Mouse (Mus musculus): Measurements from ENCODE around the gene Usp47. TPM values are rescaled to one million over a fixed set of nuclear protein-coding genes. Genes with fewer than 3 reads are reported as not detected.

The Usp47 gene
- polyA plus RNA-seq, 1 experiment: 37.8 TPM

- H3K4me1 ChIP-seq (ENCODE audit: control insufficient read depth, insufficient read depth, insufficient read length, low read length): peaks cover 11% of the 10 kb centered on the region
- no peak overlapping the region for H3K27ac ChIP-seq (replicated peaks; ENCODE audit: low read depth, low read length)
- no peak overlapping the region for H3K4me3 ChIP-seq (ENCODE audit: insufficient read depth, low read depth, low read length)
Observed at GRCm38 (mm10) chr7:112143090-112143500, 119.8 kb downstream of the Usp47 start.

- H3K27ac ChIP-seq (replicated peaks; ENCODE audit: low read depth, low read length): no peak overlapping the region
- peaks cover 2% of the 10 kb centered on the region for H3K4me1 ChIP-seq (ENCODE audit: control insufficient read depth, insufficient read depth, insufficient read length, low read length)
- no peak overlapping the region for H3K4me3 ChIP-seq (ENCODE audit: insufficient read depth, low read depth, low read length)
Observed at GRCm38 (mm10) chr7:112143978-112144377, 120.7 kb downstream of the Usp47 start.

DNA sequence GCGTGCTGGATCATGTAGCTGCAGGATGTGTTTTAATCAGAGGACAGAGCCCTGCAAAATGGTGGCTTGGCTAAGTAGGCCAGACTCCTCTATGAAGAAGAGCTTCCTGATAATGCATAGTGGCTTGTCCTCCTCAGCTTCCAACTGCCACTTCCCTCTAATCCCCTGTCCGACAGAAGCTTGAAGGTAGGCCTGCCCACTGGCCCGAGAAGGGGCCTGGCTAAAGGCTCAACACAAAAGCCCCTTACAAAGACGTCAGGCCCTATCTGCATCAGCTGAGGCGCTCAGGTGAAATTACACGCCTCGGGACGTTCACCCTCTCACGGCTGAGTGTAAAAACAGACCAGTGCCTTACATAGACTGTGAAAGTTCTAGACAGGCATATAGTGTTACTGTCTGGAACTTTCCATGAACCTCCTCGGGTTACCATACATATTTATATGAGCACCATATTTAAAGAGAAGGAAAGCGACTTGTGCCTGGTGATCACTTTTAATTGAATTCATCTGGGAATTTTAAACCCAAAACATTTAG lies 121.4 kb downstream of the Usp47 start:
- no peak overlapping the region for H3K27ac ChIP-seq (replicated peaks; ENCODE audit: low read depth, low read length)
- no peaks in the 10 kb centered on the region for H3K4me1 ChIP-seq (ENCODE audit: control insufficient read depth, insufficient read depth, insufficient read length, low read length)
- no peak overlapping the region for H3K4me3 ChIP-seq (ENCODE audit: insufficient read depth, low read depth, low read length)

DNA sequence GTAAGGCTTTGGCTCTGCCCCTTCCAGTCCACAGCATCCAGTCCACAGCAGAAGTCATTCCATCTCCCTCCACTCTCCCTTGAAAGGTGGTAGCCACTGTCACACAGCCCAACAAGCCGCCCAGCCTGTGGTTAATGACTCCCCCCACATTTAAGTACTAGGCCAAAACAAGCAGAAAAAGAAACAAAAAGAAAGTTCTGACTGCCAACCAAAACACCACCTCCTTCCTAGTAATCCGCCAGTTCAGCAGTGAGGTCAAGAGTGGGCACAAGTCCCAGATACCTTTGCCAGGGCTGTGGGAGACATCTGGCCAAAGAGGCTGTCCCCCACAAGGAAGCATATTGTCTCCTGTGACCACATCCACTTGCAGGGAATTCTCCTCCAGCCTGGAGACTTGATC lies 124.7 kb downstream of the Usp47 start:
- Histone ChIP-seq H3K27ac (replicated peaks; ENCODE audit: low read depth, low read length) (no peak overlapping the region), H3K4me1 (ENCODE audit: control insufficient read depth, insufficient read depth, insufficient read length, low read length) (no peaks in the 10 kb centered on the region), H3K4me3 (ENCODE audit: insufficient read depth, low read depth, low read length) (no peak overlapping the region)

DNA sequence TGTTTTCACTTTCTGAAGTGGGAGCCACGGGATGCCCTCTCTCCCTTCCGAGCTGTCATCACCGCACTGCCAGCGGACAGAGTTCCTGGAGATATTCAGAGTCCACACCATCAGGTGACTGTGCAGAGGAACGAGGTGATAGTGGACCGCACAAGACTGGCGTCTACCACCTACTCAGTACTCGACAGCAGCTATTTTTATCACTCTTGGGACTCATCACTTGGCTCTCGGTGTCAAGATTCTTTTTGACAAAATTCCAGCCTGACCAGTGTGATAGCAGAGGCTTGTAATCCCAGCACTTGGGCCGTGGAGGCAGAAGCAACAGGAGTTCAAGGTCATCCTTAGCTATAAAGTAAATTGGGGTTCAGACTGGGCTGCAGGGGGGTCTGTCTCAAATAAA lies 125.8 kb downstream of the Usp47 start:
- Histone ChIP-seq H3K4me3 (ENCODE audit: insufficient read depth, low read depth, low read length) (no peak overlapping the region), H3K4me1 (ENCODE audit: control insufficient read depth, insufficient read depth, insufficient read length, low read length) (no peaks in the 10 kb centered on the region), H3K27ac (replicated peaks; ENCODE audit: low read depth, low read length) (no peak overlapping the region)

- Histone ChIP-seq H3K4me1 (ENCODE audit: control insufficient read depth, insufficient read depth, insufficient read length, low read length) (no peaks in the 10 kb centered on the region; the same call in 1 of the 2 replicates), H3K27ac (replicated peaks; ENCODE audit: low read depth, low read length) (no peak overlapping the region), H3K4me3 (ENCODE audit: insufficient read depth, low read depth, low read length) (no peak overlapping the region)
Observed at GRCm38 (mm10) chr7:112154445-112154844, 131.1 kb downstream of the Usp47 start.

GRCm38 (mm10) chr7:112155194-112155593 lies 131.9 kb downstream of the Usp47 start:
- Histone ChIP-seq H3K27ac (replicated peaks; ENCODE audit: low read depth, low read length) (no peak overlapping the region), H3K4me1 (ENCODE audit: control insufficient read depth, insufficient read depth, insufficient read length, low read length) (no peaks in the 10 kb centered on the region; the same call in 1 of the 2 replicates), H3K4me3 (ENCODE audit: insufficient read depth, low read depth, low read length) (no peak overlapping the region)

- Histone ChIP-seq H3K27ac (replicated peaks; ENCODE audit: low read depth, low read length) (no peak overlapping the region), H3K4me3 (ENCODE audit: insufficient read depth, low read depth, low read length) (peak overlapping the region; percentile 39), H3K4me1 (ENCODE audit: control insufficient read depth, insufficient read depth, insufficient read length, low read length) (no peaks in the 10 kb centered on the region; the same call in 1 of the 2 replicates)
Observed at GRCm38 (mm10) chr7:112157584-112158315, 134.4 kb downstream of the Usp47 start.

DNA sequence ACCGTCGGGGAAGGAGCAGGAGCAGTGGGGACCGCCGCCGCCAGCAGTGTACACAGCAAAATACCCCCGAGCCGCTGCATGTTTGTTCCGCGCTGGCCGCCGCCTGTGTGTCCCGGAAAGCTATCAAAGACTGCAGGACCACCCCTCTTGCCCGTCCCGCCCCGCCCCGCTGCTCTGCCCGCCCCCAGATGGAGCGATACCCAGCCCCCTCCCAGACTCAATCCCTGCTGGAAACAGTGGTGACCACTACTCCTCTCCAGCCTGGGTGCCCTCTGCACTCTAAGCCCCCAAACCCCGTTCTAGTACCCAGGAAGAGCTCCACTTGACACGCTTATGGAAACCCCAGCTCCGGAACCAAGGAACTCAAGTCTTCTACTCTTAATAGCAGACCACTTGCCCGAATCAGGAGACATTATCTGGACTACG lies 135.0 kb downstream of the Usp47 start:
- Histone ChIP-seq H3K4me3 (ENCODE audit: insufficient read depth, low read depth, low read length) (peak overlapping the region; percentile 39), H3K27ac (replicated peaks; ENCODE audit: low read depth, low read length) (no peak overlapping the region), H3K4me1 (ENCODE audit: control insufficient read depth, insufficient read depth, insufficient read length, low read length) (no peaks in the 10 kb centered on the region; the same call in 1 of the 2 replicates)

- Histone ChIP-seq H3K27ac (replicated peaks; ENCODE audit: low read depth, low read length) (no peak within 1 kb of the TSS), H3K4me1 (ENCODE audit: control insufficient read depth, insufficient read depth, insufficient read length, low read length) (no peaks in the 10 kb centered on the region; the same call in 1 of the 2 replicates)
Observed at GRCm38 (mm10) chr7:112158942-112159341, 135.6 kb downstream of the Usp47 start, which contains the start of gene Dkk3. Gene Dkk3, minus strand, starts transcription at chr7:112159057.

GRCm38 (mm10) chr7:112159835-112160234 lies 136.5 kb downstream of the Usp47 start:
- Histone ChIP-seq H3K27ac (replicated peaks; ENCODE audit: low read depth, low read length) (no peak overlapping the region), H3K4me3 (ENCODE audit: insufficient read depth, low read depth, low read length) (no peak overlapping the region), H3K4me1 (ENCODE audit: control insufficient read depth, insufficient read depth, insufficient read length, low read length) (no peaks in the 10 kb centered on the region; the same call in 1 of the 2 replicates)

More at GRCm38 (mm10) chr7:112158942-112159341, 135.6 kb downstream of the Usp47 start, which contains the start of gene Dkk3:
- peak within 1 kb of the TSS; percentile 39 for H3K4me3 ChIP-seq (ENCODE audit: insufficient read depth, low read depth, low read length)

Other genes starting within 250 kb of the Usp47 start
- gene Galnt18, start 243.5 kb upstream of the Usp47 start, polyA plus RNA-seq (2012; ENCODE audit: insufficient read depth, insufficient read length, missing spikeins): 6.1 and 7.7 TPM in 2 replicates
- gene Dkk3, start 135.6 kb downstream of the Usp47 start, polyA plus RNA-seq (2012; ENCODE audit: insufficient read depth, insufficient read length, missing spikeins): 0.32 and 0.46 TPM in 2 replicates
- 11.3 and 18.7 TPM in 2 replicates for gene Mical2, start 202.4 kb downstream of the Usp47 start, polyA plus RNA-seq (2012; ENCODE audit: insufficient read depth, insufficient read length, missing spikeins)